Mouse (Mus musculus) ES-E14 (cell line): ENCODE measurements around the gene Zgpat. TPM values are rescaled to one million over a fixed set of nuclear protein-coding genes. Genes with fewer than 3 reads are reported as not detected.

Source experiments
- DNase-seq: peaks from one replicate; pipeline ENCODE4 v3.0.0-alpha.2; 2013; ENCODE audit warnings: low read depth, low spot score
- H3K27ac ChIP-seq: 2 replicates; pipeline ENCODE4 v1.5.1; 2012; ENCODE audit warnings: low read depth, mild to moderate bottlenecking, low read length, moderate library complexity, mixed read lengths; ENCODE audit not compliant: poor library complexity, insufficient read depth, severe bottlenecking
- H3K36me3 ChIP-seq: 2 replicates; pipeline ENCODE4 v1.6.1; 2012; ENCODE audit warnings: mild to moderate bottlenecking, low read length, moderate library complexity, mixed read lengths; ENCODE audit not compliant: control insufficient read depth, poor library complexity, insufficient read depth, severe bottlenecking
- H3K4me1 ChIP-seq, 2 experiments: fragments of 150-350 bp in 1 of 2; sonication (generic) in 1 of 2; 2 replicates each; pipeline ENCODE4 v1.6.1; 2012; ENCODE audit warnings: low read length in 2 of 2, mild to moderate bottlenecking in 1 of 2, mixed read lengths in 1 of 2; ENCODE audit not compliant: control insufficient read depth in 2 of 2, insufficient read depth in 2 of 2, poor library complexity in 1 of 2
- H3K4me3 ChIP-seq, 2 experiments: fragments of 150-350 bp in 1 of 2; sonication (generic) in 1 of 2; 2 replicates each; pipeline ENCODE4 v1.5.1; 2012; ENCODE audit warnings: low read length in 2 of 2, low read depth in 1 of 2, mild to moderate bottlenecking in 1 of 2, mixed read lengths in 1 of 2; ENCODE audit not compliant: insufficient read depth in 1 of 2, poor library complexity in 1 of 2, severe bottlenecking in 1 of 2
- H3K9ac ChIP-seq: 2 replicates; pipeline ENCODE4 v1.6.1; 2012; ENCODE audit warnings: low read depth, mild to moderate bottlenecking, low read length, mixed read lengths; ENCODE audit not compliant: poor library complexity, insufficient read depth, severe bottlenecking
- H3K9me3 ChIP-seq: fragments of 150-350 bp; sonication (generic); 2 replicates; pipeline ENCODE4 v1.6.1; 2012; ENCODE audit warnings: low read depth, mild to moderate bottlenecking, low read length; ENCODE audit not compliant: control insufficient read depth, insufficient read depth
- CHD2 ChIP-seq: IDR thresholded peaks from 2 replicates; pipeline ENCODE4 v1.6.1; 2014; ENCODE audit warnings: mild to moderate bottlenecking, low read depth, low read length, inconsistent platforms
- HCFC1 ChIP-seq: IDR thresholded peaks from 2 replicates; pipeline ENCODE4 v1.6.1; 2012; ENCODE audit warnings: low read length, inconsistent platforms, borderline replicate concordance; ENCODE audit not compliant: insufficient read depth
- MAFK ChIP-seq: IDR thresholded peaks from 2 replicates; pipeline ENCODE4 v1.6.1; 2014; ENCODE audit warnings: mild to moderate bottlenecking, low read depth, low read length, inconsistent platforms; ENCODE audit not compliant: insufficient read depth
- ZC3H11A ChIP-seq: IDR thresholded peaks from 2 replicates; pipeline ENCODE4 v1.6.1; 2012; ENCODE audit warnings: low read depth, mild to moderate bottlenecking, inconsistent platforms, low read length, borderline replicate concordance
- ZNF384 ChIP-seq: IDR thresholded peaks from 2 replicates; pipeline ENCODE4 v1.6.1; 2012; ENCODE audit warnings: low read depth, low read length, inconsistent platforms
- in situ Hi-C, 2 experiments: fragments of 600-800 bp; cut with MboI; formaldehyde crosslinking; loops; one replicate each; pipeline ENCODE4 v1.15.1; 2025; ENCODE audit warnings: low sequenced_read_pairs in 2 of 2, inconsistent platforms in 1 of 2; ENCODE audit not compliant: unreplicated experiment in 2 of 2
- total RNA-seq: library from RNA; depleted of rRNA; stranded (reverse); fragments of 300-350 nt; gene quantifications from 2 replicates; pipeline ENCODE4 v1.2.3, GENCODE M21; 2012

Gene Zgpat
- total RNA-seq, 1 experiment: 43.5 TPM

GRCm38 (mm10) chr2:181386663-181387210 is 22.0 kb downstream of the Zgpat start:
- DNase-seq: no peak
- TF ChIP-seq HCFC1 (no peak), ZC3H11A (no peak), CHD2 (no peak), ZNF384 (no peak), MAFK (no peak)
- Histone ChIP-seq H3K9ac (no peak overlapping the region), H3K4me3 (no peak overlapping the region), H3K27ac (no peak overlapping the region), H3K9me3 (no peaks in the 10 kb centered on the region), H3K4me1 (peaks cover 0 to 9% of the 10 kb centered on the region in 2 experiments; a peak in 2 of 4 replicates), H3K36me3 (peaks cover 20% of the 10 kb centered on the region)
- in situ Hi-C loops: no loop called here

DNA sequence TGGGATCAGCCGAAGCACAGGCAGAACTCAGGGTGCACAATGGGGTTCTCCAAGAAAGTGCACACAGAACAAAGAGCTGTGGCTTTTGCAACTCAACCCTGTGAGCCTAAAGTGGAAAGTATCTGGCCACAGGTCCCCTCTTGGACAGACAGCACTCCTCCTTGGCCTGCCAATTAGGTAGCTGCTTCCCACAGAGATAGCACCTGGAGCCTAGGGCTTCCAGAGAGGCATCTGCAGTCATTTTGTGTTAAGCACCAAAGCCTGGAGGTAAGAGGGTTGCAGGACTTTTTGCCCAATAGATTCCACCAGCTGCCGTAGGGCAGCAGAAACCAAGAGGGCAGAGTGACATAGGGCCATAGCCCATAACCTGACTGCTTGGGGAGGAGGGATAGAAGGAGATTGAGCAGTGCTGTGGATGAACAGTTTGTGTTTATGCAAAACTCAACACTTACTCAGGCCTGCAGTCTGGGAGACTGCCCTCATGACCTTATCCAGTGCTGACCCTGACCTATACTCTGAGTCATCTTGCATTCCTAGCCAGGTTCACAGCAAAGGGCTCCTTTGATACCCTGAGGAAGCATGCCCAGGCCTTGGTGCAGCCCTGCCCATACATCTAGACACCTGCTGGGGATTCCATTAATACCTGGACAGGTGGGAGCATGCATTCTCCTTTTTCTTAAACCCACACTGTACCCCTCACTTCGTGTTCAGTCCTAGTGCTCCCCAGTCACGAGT is 25.6 kb downstream of the Zgpat start:
- Histone ChIP-seq H3K4me1 (no peaks in the 10 kb centered on the region), H3K36me3 (no peaks in the 10 kb centered on the region; the same call in 1 of the 2 replicates), H3K4me3 (no peak overlapping the region), H3K27ac (no peak overlapping the region), H3K9ac (no peak overlapping the region), H3K9me3 (no peaks in the 10 kb centered on the region)
- TF ChIP-seq ZNF384 (no peak), ZC3H11A (no peak), HCFC1 (no peak), CHD2 (no peak), MAFK (no peak)
- in situ Hi-C loops: no loop called here
- DNase-seq: no peak

- TF ChIP-seq ZC3H11A (no peak), CHD2 (no peak), HCFC1 (no peak), MAFK (no peak), ZNF384 (no peak)
- DNase-seq: no peak
- no peaks in the 10 kb centered on the region for H3K4me1 ChIP-seq
- no peaks in the 10 kb centered on the region for H3K9me3 ChIP-seq
- H3K27ac ChIP-seq: no peak overlapping the region
- no peaks in the 10 kb centered on the region; the same call in 1 of the 2 replicates for H3K36me3 ChIP-seq
- in situ Hi-C loops: no loop called here
- no peak overlapping the region for H3K4me3 ChIP-seq
- no peak overlapping the region for H3K9ac ChIP-seq
These were observed 26.3 kb downstream of the Zgpat start for GRCm38 (mm10) chr2:181391022-181391421.

DNA sequence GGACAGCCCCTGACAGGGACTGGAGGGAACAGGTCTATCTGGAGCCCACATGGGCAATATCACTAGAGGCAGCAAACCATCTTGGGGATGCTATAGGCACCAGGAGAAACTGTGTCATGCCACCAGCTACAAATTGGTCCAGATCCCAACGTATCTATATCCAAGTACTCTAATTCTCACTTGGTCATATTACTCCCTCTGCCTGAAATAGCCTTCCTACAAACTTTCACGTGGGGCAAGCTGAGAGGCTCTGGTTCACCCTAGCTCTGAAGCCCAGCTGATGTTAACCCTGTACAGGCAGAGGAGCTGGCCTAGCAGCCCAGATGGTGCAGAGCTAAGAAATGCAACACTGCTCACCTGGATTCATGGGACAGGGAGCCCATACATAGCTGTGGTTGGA is 26.8 kb downstream of the Zgpat start:
- H3K9me3 ChIP-seq: no peaks in the 10 kb centered on the region
- no peak overlapping the region for H3K4me3 ChIP-seq
- no peak overlapping the region for H3K9ac ChIP-seq
- DNase-seq: no peak
- no peaks in the 10 kb centered on the region; the same call in 1 of the 2 replicates for H3K36me3 ChIP-seq
- in situ Hi-C loops: no loop called here
- no peaks in the 10 kb centered on the region for H3K4me1 ChIP-seq
- no peak overlapping the region for H3K27ac ChIP-seq
- no peak for TF ChIP-seq ZC3H11A
- no peak for TF ChIP-seq MAFK
- TF ChIP-seq HCFC1: no peak
- TF ChIP-seq CHD2: no peak
- no peak for TF ChIP-seq ZNF384
